Mouse (Mus musculus) inflammation-experienced regulatory T-cells, adult 16 weeks (primary cell): ENCODE data around the gene Pih1d2. TPM values are rescaled to one million over a fixed set of nuclear protein-coding genes. Genes with fewer than 3 reads are reported as not detected.

Source experiments
- polyA plus RNA-seq: library from polyadenylated mRNA; unstranded; fragments of 100-300 nt; shearing (Covaris generic); gene quantifications from one replicate; pipeline ENCODE4 v1.2.1, GENCODE M21; 2017

The Pih1d2 gene
- 0.40 TPM for polyA plus RNA-seq

GRCm38 (mm10) chr9:50616766-50617603 lies at the start of gene Pih1d2, which contains the start of gene Nkapd1:
Gene Pih1d2 (plus strand): TSS chr9:50617321.
Gene Nkapd1 (minus strand): TSS chr9:50617464.

GRCm38 (mm10) chr9:50603189-50603997 lies 13.7 kb upstream of the Pih1d2 start, which contains the start of the genes Sdhd and Timm8b:
Gene Sdhd (minus strand): TSS chr9:50603812.
Gene Timm8b (plus strand): TSS chr9:50603910.

GRCm38 (mm10) chr9:50659392-50660217 lies 42.5 kb downstream of the Pih1d2 start, which contains the start of gene Dlat:
Gene Dlat (minus strand): TSS chr9:50659780.

Other genes starting within 250 kb of the Pih1d2 start
- not detected for gene Plet1, start 122.8 kb upstream of the Pih1d2 start, polyA plus RNA-seq
- 154 TPM for gene Pts, start 88.6 kb upstream of the Pih1d2 start, polyA plus RNA-seq
- 7.0 TPM for gene Il18, start 62.5 kb upstream of the Pih1d2 start, polyA plus RNA-seq
- 1.7 TPM for gene Bco2, start 62.1 kb upstream of the Pih1d2 start, polyA plus RNA-seq
- gene Tex12, start 56.0 kb upstream of the Pih1d2 start, polyA plus RNA-seq: not detected
- gene Sdhd, start 13.5 kb upstream of the Pih1d2 start, polyA plus RNA-seq: 183 TPM
- 95.1 TPM for gene Timm8b, start 13.4 kb upstream of the Pih1d2 start, polyA plus RNA-seq
- 19.4 TPM for gene Nkapd1, start 143 bp downstream of the Pih1d2 start, polyA plus RNA-seq
- 48.1 TPM for gene Dlat, start 42.5 kb downstream of the Pih1d2 start, polyA plus RNA-seq
- gene Dixdc1, start 122.2 kb downstream of the Pih1d2 start, polyA plus RNA-seq: 0.33 TPM
- gene 2310030G06Rik, start 129.2 kb downstream of the Pih1d2 start, polyA plus RNA-seq: not detected
- not detected for gene Cryab, start 134.0 kb downstream of the Pih1d2 start, polyA plus RNA-seq
- not detected for gene Hspb2, start 135.0 kb downstream of the Pih1d2 start, polyA plus RNA-seq
- gene Fdxacb1, start 150.9 kb downstream of the Pih1d2 start, polyA plus RNA-seq: 9.5 TPM
- gene Alg9, start 157.7 kb downstream of the Pih1d2 start, polyA plus RNA-seq: 10.9 TPM
- gene 1110032A03Rik, start 158.2 kb downstream of the Pih1d2 start, polyA plus RNA-seq: 20.7 TPM
- gene Ppp2r1b, start 228.0 kb downstream of the Pih1d2 start, polyA plus RNA-seq: 91.9 TPM